Mouse (Mus musculus) liver, postnatal 0 days (tissue): Measurements from ENCODE around the gene Agmat. TPM values are rescaled to one million over a fixed set of nuclear protein-coding genes. Genes with fewer than 3 reads are reported as not detected.
A peak's percentile ranks its signal among the peaks of the same experiment; 100 is the strongest.

ENCODE experiments used
- ATAC-seq: fragments of 200-750 bp; cut with Nextera tagmentation; 2 replicates; pipeline ENCODE4 v1.8.0; 2017; ENCODE audit warnings: mild to moderate bottlenecking, moderate library complexity
- DNase-seq: peaks from one replicate; pipeline ENCODE4 v3.0.0-alpha.2; 2016
- H3K27ac ChIP-seq: fragments of 300-500 bp; sonication (generic); 2 replicates; pipeline ENCODE4 v1.5.1; 2014; ENCODE audit warnings: antibody characterized with exemption, moderate library complexity, mild to moderate bottlenecking, low read depth
- H3K27me3 ChIP-seq: fragments of 300-500 bp; sonication (generic); 2 replicates; pipeline ENCODE4 v1.6.1; 2014; ENCODE audit warnings: low read length, control low read depth, mixed read lengths; ENCODE audit not compliant: insufficient read depth
- H3K36me3 ChIP-seq: fragments of 300-500 bp; sonication (generic); replicated peaks from 2 replicates; pipeline ENCODE4 v1.6.1; 2014; ENCODE audit warnings: mild to moderate bottlenecking, control low read depth, low read length, moderate library complexity, mixed read lengths; ENCODE audit not compliant: insufficient read depth
- H3K4me1 ChIP-seq: fragments of 300-500 bp; sonication (generic); 2 replicates; pipeline ENCODE4 v1.6.1; 2014; ENCODE audit warnings: antibody characterized with exemption, mild to moderate bottlenecking, control low read depth; ENCODE audit not compliant: insufficient read depth
- H3K4me2 ChIP-seq: fragments of 300-500 bp; sonication (generic); 2 replicates; pipeline ENCODE4 v1.6.1; 2014; ENCODE audit warnings: low read depth, mild to moderate bottlenecking, low read length, moderate library complexity, mixed read lengths
- H3K4me3 ChIP-seq: fragments of 300-500 bp; sonication (generic); 2 replicates; pipeline ENCODE4 v1.5.1; 2014; ENCODE audit warnings: low read depth, low read length
- H3K9ac ChIP-seq: fragments of 300-500 bp; sonication (generic); replicated peaks from 2 replicates; pipeline ENCODE4 v1.6.1; 2014; ENCODE audit warnings: mild to moderate bottlenecking, moderate library complexity
- H3K9me3 ChIP-seq: fragments of 300-500 bp; sonication (generic); 2 replicates; pipeline ENCODE4 v1.6.1; 2016; ENCODE audit warnings: mild to moderate bottlenecking, control low read depth, low read length, mixed read lengths
- CTCF ChIP-seq: sonication (generic); IDR thresholded peaks from 2 replicates; pipeline ENCODE4 v1.5.1; 2016; ENCODE audit warnings: antibody characterized with exemption, low read depth
- EP300 ChIP-seq: IDR thresholded peaks from 2 replicates; pipeline ENCODE4 v1.6.1; 2016; ENCODE audit warnings: antibody characterized with exemption, low read depth, mild to moderate bottlenecking
- WGBS: fragments of 180-500 bp; shearing (Covaris S2); extraction: QIAGEN DNeasy Blood & Tissue Kit; methylation state at CpG from one replicate; pipeline ENCODE4 v1.1.7; 2014; ENCODE audit not compliant: insufficient replicate concordance; 5-methylcytosine and 5-hydroxymethylcytosine counted together
- polyA plus RNA-seq: library from polyadenylated mRNA; unstranded; fragments of >200 nt; fragmentation: Nextera tagmentation; extraction: Ambion mirVana; gene quantifications from 2 replicates; pipeline ENCODE4 v1.2.1, GENCODE M21; 2015

The Agmat gene
- polyA plus RNA-seq, 1 experiment from 2014 or later = 105 TPM

- peak; percentile 73 for ATAC-seq
- TF ChIP-seq EP300 (peak; percentile 56; the same call in 1 of the 2 replicates), CTCF (peak; percentile 23; the same call in 1 of the 2 replicates)
- Histone ChIP-seq H3K27ac (peak within 1 kb of the TSS; percentile 81), H3K4me3 (peak within 1 kb of the TSS; percentile 51), H3K4me1 (peaks cover 39% of the 10 kb centered on the region), H3K27me3 (no peaks in the 10 kb centered on the region), H3K36me3 (peaks cover 16% of the 10 kb centered on the region), H3K9ac (peak within 1 kb of the TSS; percentile 48), H3K4me2 (peak within 1 kb of the TSS; percentile 76), H3K9me3 (no peaks in the 10 kb centered on the region)
- DNase-seq = peak; percentile 98
- WGBS = under 1% methylated on average over 70 of the region's 80 CpGs
Measured at GRCm38 (mm10) chr4:141793282-141794151, 47.0 kb downstream of the Agmat start, which contains the start of gene Casp9. Casp9 (plus strand) TSS chr4:141793612.

DNA sequence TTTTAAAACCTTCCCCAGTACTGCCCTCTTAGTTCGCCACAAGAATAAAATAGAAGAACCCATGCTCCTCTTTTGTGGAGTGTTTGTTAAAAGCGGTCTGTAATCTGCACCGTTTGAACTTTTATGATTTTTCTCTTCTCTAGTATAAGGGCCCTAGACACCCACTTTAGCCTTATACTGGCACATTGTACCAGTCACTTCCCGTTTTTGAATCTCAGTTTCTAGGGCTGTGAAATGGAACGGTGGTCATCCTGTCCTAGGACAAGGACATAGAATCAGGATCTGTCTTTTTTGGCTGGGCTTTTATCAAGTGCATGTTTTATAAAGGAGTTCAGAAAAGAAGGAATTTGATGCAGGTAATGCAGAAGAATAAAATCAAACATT lies 47.7 kb downstream of the Agmat start:
- H3K4me1 ChIP-seq = peaks cover 39% of the 10 kb centered on the region

GRCm38 (mm10) chr4:141796356-141796755 lies 49.9 kb downstream of the Agmat start:
- ATAC-seq (no peak), DNase-seq (no peak)
- Histone ChIP-seq H3K4me2 (no peak overlapping the region), H3K4me3 (no peak overlapping the region), H3K27me3 (no peaks in the 10 kb centered on the region), H3K36me3 (peaks cover 14% of the 10 kb centered on the region), H3K9me3 (no peaks in the 10 kb centered on the region), H3K27ac (no peak overlapping the region), H3K9ac (no peak overlapping the region), H3K4me1 (peaks cover 28% of the 10 kb centered on the region)
- WGBS = 88% methylated on average over 7 of the region's 7 CpGs
- TF ChIP-seq CTCF (no peak), EP300 (no peak)

More for the DNA sequence above, 47.7 kb downstream of the Agmat start:
- 5% methylated on average over 5 of the region's 5 CpGs for WGBS
- Histone ChIP-seq H3K36me3 (peaks cover 14% of the 10 kb centered on the region), H3K27ac (peak overlapping the region; percentile 81), H3K9me3 (no peaks in the 10 kb centered on the region), H3K27me3 (no peaks in the 10 kb centered on the region), H3K4me2 (peak overlapping the region; percentile 76), H3K4me3 (peak overlapping the region; percentile 51), H3K9ac (peak overlapping the region; percentile 48)
- TF ChIP-seq CTCF (no peak), EP300 (peak; percentile 14; the same call in 1 of the 2 replicates)
- DNase-seq (no peak), ATAC-seq (no peak)

DNA sequence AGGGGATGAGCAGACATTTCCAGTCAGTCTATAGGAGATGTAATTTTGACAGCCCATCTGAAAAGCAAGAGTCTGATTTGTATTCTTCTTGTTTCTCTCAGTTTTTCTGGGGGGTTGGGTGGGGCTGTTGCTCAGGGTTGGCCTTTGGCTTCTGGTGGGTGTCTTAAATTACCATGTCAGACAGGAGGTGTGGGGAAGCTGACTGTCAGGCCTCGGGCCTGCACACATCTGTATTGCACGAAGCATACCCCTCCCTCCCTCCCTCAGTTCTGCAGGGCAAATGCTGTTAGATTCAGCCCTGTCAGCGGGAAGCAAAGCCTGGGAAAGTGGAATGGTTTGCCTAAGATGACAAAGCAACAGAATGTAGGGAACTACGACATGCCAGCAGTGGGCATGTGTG lies 50.5 kb downstream of the Agmat start:
- Histone ChIP-seq H3K9me3 (no peaks in the 10 kb centered on the region), H3K27ac (no peak overlapping the region), H3K4me3 (no peak overlapping the region), H3K4me1 (peaks cover 25% of the 10 kb centered on the region), H3K36me3 (peaks cover 14% of the 10 kb centered on the region), H3K9ac (no peak overlapping the region), H3K27me3 (no peaks in the 10 kb centered on the region), H3K4me2 (no peak overlapping the region)
- DNase-seq (no peak), ATAC-seq (no peak)
- 86% methylated on average over 4 of the region's 4 CpGs for WGBS
- TF ChIP-seq EP300 (no peak), CTCF (no peak)

DNA sequence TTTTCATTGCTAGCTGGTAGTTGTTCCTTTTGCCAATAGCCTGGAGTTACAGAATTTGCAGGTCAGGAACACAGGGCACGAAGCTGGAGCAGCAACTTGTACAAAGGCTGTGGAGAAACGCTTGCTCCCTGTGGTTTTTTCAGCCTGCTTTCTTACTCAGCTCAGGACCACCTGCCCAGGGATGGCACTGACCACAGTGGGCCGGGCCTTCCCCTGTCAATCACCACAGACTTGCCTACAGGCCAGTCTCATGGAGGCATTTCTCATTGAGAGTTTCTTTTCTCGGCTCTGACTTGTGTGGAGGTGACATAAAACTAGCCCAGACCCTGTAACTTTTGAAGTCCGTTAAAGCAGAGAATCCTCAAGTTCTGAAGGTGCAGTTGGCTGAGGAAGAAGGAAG lies 51.1 kb downstream of the Agmat start:
- H3K4me1 ChIP-seq = peaks cover 19% of the 10 kb centered on the region
- 84% methylated on average over 5 of the region's 5 CpGs for WGBS
- H3K9me3 ChIP-seq = no peaks in the 10 kb centered on the region
- DNase-seq (no peak), ATAC-seq (no peak)
- H3K27ac ChIP-seq = no peak overlapping the region
- H3K4me3 ChIP-seq = no peak overlapping the region
- peaks cover 14% of the 10 kb centered on the region for H3K36me3 ChIP-seq
- no peak overlapping the region for H3K9ac ChIP-seq
- TF ChIP-seq CTCF (no peak), EP300 (no peak)
- no peaks in the 10 kb centered on the region for H3K27me3 ChIP-seq
- no peak overlapping the region for H3K4me2 ChIP-seq

DNA sequence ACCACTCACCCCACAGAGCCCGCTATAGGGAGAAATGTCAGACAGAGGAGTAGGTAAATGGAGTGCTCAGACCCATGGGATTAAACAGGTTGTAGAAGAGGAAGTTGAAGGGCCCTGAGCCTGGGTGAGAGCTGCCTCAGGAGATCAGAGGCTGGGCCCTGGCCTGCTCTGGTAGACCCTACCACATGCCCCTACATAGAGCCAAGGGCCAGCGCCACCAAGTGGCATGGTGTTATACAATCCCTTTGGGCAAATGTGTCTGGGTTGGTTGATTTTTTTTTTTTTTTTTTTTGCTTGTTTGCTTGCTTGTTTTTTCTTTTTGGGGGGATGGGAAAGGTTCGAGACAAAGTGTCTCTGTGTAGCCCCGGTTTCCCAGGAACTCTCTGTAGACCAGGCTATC lies 57.6 kb downstream of the Agmat start:
- peaks cover 43% of the 10 kb centered on the region for H3K36me3 ChIP-seq
- TF ChIP-seq CTCF = peak; percentile 26; the same call in 1 of the 2 replicates
- no peak for TF ChIP-seq EP300
- H3K4me3 ChIP-seq = no peak overlapping the region
- no peaks in the 10 kb centered on the region for H3K4me1 ChIP-seq
- ATAC-seq (no peak), DNase-seq (no peak)
- no peak overlapping the region for H3K4me2 ChIP-seq
- no peaks in the 10 kb centered on the region for H3K27me3 ChIP-seq
- H3K9me3 ChIP-seq = no peaks in the 10 kb centered on the region
- H3K9ac ChIP-seq = no peak overlapping the region
- no peak overlapping the region for H3K27ac ChIP-seq
- WGBS = 84% methylated on average over 4 of the region's 4 CpGs
